Mouse (Mus musculus): ENCODE results near the gene Dnajc30. TPM values are rescaled to one million over a fixed set of nuclear protein-coding genes. Genes with fewer than 3 reads are reported as not detected.

The Dnajc30 gene
- polyA plus RNA-seq (2014; fragmentation: Nextera tagmentation; extraction: Ambion mirVana) = 33.3 and 34.1 TPM in 2 replicates

DNA sequence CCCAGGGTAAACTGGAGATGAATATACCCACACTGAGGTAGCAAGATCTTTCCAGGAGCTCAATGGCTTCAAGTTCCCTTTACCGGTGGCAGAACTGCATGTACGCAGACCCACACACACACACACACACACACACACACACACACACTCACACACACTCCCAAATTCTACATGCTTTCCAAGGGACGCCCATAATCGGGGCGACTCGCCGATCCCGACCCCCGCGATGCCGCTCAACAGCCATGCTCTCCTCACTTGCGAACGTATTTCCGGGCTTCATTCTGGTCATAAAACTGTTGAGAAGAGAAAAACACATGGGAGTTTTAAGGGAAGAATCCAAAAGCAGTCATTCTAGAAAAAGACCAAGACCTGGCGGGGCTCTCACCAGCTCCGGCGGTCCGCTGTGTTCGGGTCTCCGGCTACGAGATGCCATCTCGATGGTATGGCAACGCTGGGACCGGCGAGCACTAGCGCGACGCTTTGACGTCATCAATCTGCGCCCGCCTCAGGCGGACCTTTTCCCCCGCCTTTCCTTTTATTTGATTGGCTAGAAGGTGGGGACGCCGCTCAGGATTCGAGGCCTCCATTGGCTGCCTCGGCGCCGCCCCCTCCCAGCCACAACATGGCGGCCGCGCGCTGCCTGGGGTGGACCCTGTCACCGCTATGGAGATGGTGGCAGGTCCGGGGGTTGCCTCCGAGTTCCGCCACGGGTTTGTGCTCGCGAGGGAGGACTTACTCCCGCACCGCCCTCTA lies at the start of gene Dnajc30:
Gene Dnajc30 (plus strand): TSS at position 574 of the 753 bp plus-strand sequence.
- H3K4me1 ChIP-seq (ENCODE audit: control insufficient read depth, insufficient read depth, low read length) = no peaks in the 10 kb centered on the region; the same call in 1 of the 2 replicates
- peak; percentile 90 for ATAC-seq (ENCODE audit: insufficient number of reproducible peaks, low FRiP score, low TSS enrichment, low read depth)
- peaks cover 16% of the 10 kb centered on the region for H3K36me3 ChIP-seq (ENCODE audit: control insufficient read depth, insufficient read depth, low read length)
- 0 out of 2 replicates have a peak within 1 kb of the TSS, but pooled peaks have one; percentile 36 for H3K27ac ChIP-seq (replicated peaks; ENCODE audit: low read depth, low read length)
- peak within 1 kb of the TSS; percentile 89 for H3K4me2 ChIP-seq (ENCODE audit: low read depth, severe bottlenecking)
- H3K27me3 ChIP-seq (ENCODE audit: control insufficient read depth, insufficient read depth, low read length) = no peaks in the 10 kb centered on the region
- DNase-seq (ENCODE audit: low spot score) = peak; percentile 99
- no peaks in the 10 kb centered on the region; the same call in 1 of the 2 replicates for H3K9me3 ChIP-seq (ENCODE audit: control insufficient read depth, low read length)
- whole genome bisulfite sequencing = under 1% methylated on average over 52 of the region's 52 CpGs
- H3K4me3 ChIP-seq (ENCODE audit: low read depth, low read length) = peak within 1 kb of the TSS; percentile 97
- peak within 1 kb of the TSS; percentile 85 for H3K9ac ChIP-seq (ENCODE audit: low read length)

DNA sequence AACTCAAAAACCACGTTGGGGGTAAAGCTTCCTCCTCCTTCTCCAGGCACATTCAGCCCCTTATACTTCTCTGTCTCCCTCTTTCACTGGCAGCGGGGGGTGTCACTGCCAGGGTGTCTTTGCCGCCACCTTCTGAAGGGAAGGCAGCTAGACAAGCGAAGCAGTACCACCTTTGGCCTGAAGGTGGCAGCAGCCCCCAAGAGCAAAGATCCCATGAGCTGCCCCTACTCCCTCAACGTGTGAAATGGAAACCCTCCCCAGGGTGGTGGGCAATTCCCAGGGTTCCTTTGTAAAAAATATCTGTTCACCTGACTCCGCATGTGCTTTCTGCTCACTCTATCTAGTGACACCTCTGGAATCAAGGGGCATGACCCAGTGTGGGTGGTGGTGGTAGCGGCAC lies 48.5 kb upstream of the Dnajc30 start:
- 14% methylated on average over 7 of the region's 7 CpGs for WGBS
- H3K9ac ChIP-seq (ENCODE audit: low read length) = no peak overlapping the region
- DNase-seq (ENCODE audit: low spot score) (peak; percentile 89), ATAC-seq (ENCODE audit: insufficient number of reproducible peaks, low FRiP score, low TSS enrichment, low read depth) (no peak)
- no peak overlapping the region for H3K4me3 ChIP-seq (ENCODE audit: low read depth, low read length)
- no peak overlapping the region for H3K27ac ChIP-seq (replicated peaks; ENCODE audit: low read depth, low read length)
- no peaks in the 10 kb centered on the region for H3K9me3 ChIP-seq (ENCODE audit: control insufficient read depth, low read length)
- H3K4me1 ChIP-seq (ENCODE audit: control insufficient read depth, insufficient read depth, low read length) = peaks cover 8% of the 10 kb centered on the region; the same call in 1 of the 2 replicates
- H3K36me3 ChIP-seq (ENCODE audit: control insufficient read depth, insufficient read depth, low read length) = no peaks in the 10 kb centered on the region
- H3K27me3 ChIP-seq (ENCODE audit: control insufficient read depth, insufficient read depth, low read length) = no peaks in the 10 kb centered on the region
- no peak overlapping the region for H3K4me2 ChIP-seq (ENCODE audit: low read depth, severe bottlenecking)

DNA sequence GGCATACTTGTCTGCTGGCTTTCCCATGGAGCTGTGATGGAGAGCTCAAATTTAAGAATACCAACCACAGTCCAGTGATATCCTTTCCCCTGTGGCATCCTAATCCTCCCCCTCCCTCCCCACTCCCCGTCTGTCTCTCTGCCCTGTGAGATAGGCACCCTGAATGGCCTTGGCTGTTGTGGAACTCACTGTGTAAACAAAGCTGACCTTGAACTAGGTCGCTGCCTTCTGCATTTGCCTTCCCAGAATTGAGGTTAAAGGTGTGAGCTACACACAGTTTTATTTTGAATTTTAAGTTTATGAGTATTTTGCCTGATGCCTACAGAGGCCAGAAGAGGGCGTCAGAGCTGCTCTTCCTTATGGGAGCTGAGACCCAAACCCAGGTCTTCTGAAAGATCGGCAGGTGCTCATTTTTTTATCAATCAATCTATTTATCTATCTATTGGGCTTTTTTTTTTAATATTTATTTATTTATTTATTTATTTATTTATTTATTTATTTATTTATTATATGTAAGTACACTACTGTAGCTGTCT lies 47.7 kb upstream of the Dnajc30 start:
- H3K4me3 ChIP-seq (ENCODE audit: low read depth, low read length) = no peak overlapping the region
- DNase-seq (ENCODE audit: low spot score) = no peak
- ATAC-seq (ENCODE audit: insufficient number of reproducible peaks, low FRiP score, low TSS enrichment, low read depth) = no peak
- H3K36me3 ChIP-seq (ENCODE audit: control insufficient read depth, insufficient read depth, low read length) = no peaks in the 10 kb centered on the region
- no peak overlapping the region for H3K27ac ChIP-seq (replicated peaks; ENCODE audit: low read depth, low read length)
- no peaks in the 10 kb centered on the region for H3K9me3 ChIP-seq (ENCODE audit: control insufficient read depth, low read length)
- no peak overlapping the region for H3K9ac ChIP-seq (ENCODE audit: low read length)
- 62% methylated on average over 4 of the region's 4 CpGs for WGBS
- peaks cover 8% of the 10 kb centered on the region; the same call in 1 of the 2 replicates for H3K4me1 ChIP-seq (ENCODE audit: control insufficient read depth, insufficient read depth, low read length)
- H3K4me2 ChIP-seq (ENCODE audit: low read depth, severe bottlenecking) = no peak overlapping the region
- no peaks in the 10 kb centered on the region for H3K27me3 ChIP-seq (ENCODE audit: control insufficient read depth, insufficient read depth, low read length)

DNA sequence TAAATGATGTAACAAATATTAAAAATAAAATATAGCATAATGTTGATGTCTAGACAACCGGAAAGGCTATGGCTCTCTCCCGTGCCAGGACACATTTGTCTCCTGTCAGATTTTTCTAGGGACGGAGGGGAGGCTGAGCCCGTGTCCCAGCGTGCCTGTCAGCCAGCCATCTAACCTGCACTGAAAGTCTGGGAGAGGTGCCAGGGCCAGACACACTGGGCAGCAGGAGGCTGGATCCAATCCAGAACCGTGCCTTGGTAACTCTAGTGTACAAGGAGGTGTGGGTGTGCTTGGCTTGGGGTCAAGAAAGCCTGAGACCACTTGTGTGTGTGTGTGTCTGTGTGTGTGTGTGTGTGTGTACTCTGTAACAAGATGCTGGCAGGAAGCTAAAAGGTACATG lies 42.2 kb upstream of the Dnajc30 start:
- Histone ChIP-seq H3K9me3 (ENCODE audit: control insufficient read depth, low read length) (no peaks in the 10 kb centered on the region), H3K9ac (ENCODE audit: low read length) (no peak overlapping the region), H3K27ac (replicated peaks; ENCODE audit: low read depth, low read length) (no peak overlapping the region), H3K4me3 (ENCODE audit: low read depth, low read length) (no peak overlapping the region), H3K36me3 (ENCODE audit: control insufficient read depth, insufficient read depth, low read length) (no peaks in the 10 kb centered on the region), H3K4me1 (ENCODE audit: control insufficient read depth, insufficient read depth, low read length) (peaks cover 6% of the 10 kb centered on the region; the same call in 1 of the 2 replicates), H3K27me3 (ENCODE audit: control insufficient read depth, insufficient read depth, low read length) (no peaks in the 10 kb centered on the region), H3K4me2 (ENCODE audit: low read depth, severe bottlenecking) (no peak overlapping the region)
- DNase-seq (ENCODE audit: low spot score) = no peak
- WGBS = 78% methylated on average over 6 of the region's 6 CpGs
- ATAC-seq (ENCODE audit: insufficient number of reproducible peaks, low FRiP score, low TSS enrichment, low read depth) = no peak

DNA sequence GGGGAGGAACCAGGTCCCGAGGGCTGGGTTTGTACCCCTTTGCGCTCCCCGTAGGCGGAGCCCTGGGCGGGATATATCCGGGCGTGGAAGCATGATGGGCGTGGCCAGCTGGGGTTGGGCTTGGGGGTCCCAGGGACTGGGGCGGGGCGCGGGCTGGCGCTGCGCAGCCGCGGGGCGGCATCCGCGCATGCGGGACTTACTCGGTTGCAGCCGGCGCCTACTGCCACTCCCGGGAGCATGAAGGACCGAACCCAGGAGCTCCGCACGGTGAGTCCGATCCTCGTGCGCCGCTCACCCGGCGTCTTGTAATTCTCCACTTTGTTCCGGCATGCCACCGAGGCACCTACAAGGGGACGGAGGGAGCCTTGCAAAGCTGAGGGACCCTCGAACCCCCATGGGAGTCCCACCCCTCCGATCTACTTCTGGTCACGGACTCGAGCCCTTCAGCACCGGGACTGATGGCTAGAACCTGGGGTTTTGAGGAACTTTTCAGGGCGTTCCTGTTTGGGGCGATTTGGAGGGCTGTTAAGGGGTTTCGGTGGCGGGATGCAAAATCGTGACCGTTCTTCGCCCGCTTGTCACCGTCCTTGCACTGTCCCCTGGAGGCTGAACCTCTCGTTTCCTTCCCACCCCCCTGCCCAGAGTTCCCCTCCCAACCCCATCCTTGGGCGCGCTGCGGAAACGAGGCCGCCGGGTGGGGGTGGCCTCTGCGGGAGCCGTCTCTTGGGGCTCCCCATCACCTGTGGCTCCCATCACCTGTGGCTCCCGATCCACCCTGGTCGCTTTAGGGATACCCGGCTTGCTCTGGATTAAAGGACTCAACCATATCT lies 40.4 kb upstream of the Dnajc30 start, which contains the start of gene Stx1a:
Gene Stx1a (plus strand): TSS at position 139 of the 830 bp plus-strand sequence.
- under 1% methylated on average over 55 of the region's 61 CpGs for WGBS
- H3K36me3 ChIP-seq (ENCODE audit: control insufficient read depth, insufficient read depth, low read length) = no peaks in the 10 kb centered on the region
- no peaks in the 10 kb centered on the region for H3K9me3 ChIP-seq (ENCODE audit: control insufficient read depth, low read length)
- peak within 1 kb of the TSS; percentile 79 for H3K4me2 ChIP-seq (ENCODE audit: low read depth, severe bottlenecking)
- peak within 1 kb of the TSS; percentile 73 for H3K4me3 ChIP-seq (ENCODE audit: low read depth, low read length)
- peak; percentile 92 for ATAC-seq (ENCODE audit: insufficient number of reproducible peaks, low FRiP score, low TSS enrichment, low read depth)
- H3K27me3 ChIP-seq (ENCODE audit: control insufficient read depth, insufficient read depth, low read length) = no peaks in the 10 kb centered on the region
- no peak within 1 kb of the TSS for H3K27ac ChIP-seq (replicated peaks; ENCODE audit: low read depth, low read length)
- H3K4me1 ChIP-seq (ENCODE audit: control insufficient read depth, insufficient read depth, low read length) = peaks cover 6% of the 10 kb centered on the region; the same call in 1 of the 2 replicates
- peak; percentile 91 for DNase-seq (ENCODE audit: low spot score)
- H3K9ac ChIP-seq (ENCODE audit: low read length) = peak within 1 kb of the TSS; percentile 67

DNA sequence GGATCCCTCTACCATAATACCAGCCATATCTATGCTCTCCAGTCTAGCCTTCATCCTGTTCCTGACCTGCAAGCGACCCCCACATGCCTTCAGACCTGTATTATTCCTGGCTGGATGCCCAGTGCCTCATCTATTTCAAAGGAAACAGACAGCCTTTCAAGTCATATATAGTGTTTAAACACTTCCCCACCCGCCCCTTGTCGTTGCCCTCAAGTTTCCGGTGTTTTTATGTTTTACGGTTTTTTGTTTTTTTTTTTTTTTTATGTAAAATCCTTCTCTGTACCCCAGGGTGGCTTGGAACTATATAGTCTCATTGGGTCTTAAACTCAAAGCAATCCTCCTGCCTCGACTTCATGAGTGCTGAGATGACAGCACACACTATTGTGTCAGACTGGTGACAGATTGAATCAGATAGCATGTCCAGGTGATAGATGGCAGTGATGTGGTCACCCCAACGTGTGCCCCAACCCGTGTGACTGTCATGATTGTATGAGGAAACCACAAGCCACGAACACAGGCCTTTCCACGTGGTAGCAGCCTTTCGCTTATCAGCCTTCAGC lies 39.3 kb upstream of the Dnajc30 start:
- Histone ChIP-seq H3K4me2 (ENCODE audit: low read depth, severe bottlenecking) (peak overlapping the region; percentile 79; the same call in 1 of the 2 replicates), H3K4me3 (ENCODE audit: low read depth, low read length) (no peak overlapping the region), H3K27ac (replicated peaks; ENCODE audit: low read depth, low read length) (no peak overlapping the region), H3K9me3 (ENCODE audit: control insufficient read depth, low read length) (no peaks in the 10 kb centered on the region), H3K9ac (ENCODE audit: low read length) (no peak overlapping the region), H3K36me3 (ENCODE audit: control insufficient read depth, insufficient read depth, low read length) (no peaks in the 10 kb centered on the region), H3K4me1 (ENCODE audit: control insufficient read depth, insufficient read depth, low read length) (peaks cover 12% of the 10 kb centered on the region; the same call in 1 of the 2 replicates), H3K27me3 (ENCODE audit: control insufficient read depth, insufficient read depth, low read length) (no peaks in the 10 kb centered on the region)
- no peak for DNase-seq (ENCODE audit: low spot score)
- 63% methylated on average over 11 of the region's 11 CpGs for WGBS
- no peak for ATAC-seq (ENCODE audit: insufficient number of reproducible peaks, low FRiP score, low TSS enrichment, low read depth)

DNA sequence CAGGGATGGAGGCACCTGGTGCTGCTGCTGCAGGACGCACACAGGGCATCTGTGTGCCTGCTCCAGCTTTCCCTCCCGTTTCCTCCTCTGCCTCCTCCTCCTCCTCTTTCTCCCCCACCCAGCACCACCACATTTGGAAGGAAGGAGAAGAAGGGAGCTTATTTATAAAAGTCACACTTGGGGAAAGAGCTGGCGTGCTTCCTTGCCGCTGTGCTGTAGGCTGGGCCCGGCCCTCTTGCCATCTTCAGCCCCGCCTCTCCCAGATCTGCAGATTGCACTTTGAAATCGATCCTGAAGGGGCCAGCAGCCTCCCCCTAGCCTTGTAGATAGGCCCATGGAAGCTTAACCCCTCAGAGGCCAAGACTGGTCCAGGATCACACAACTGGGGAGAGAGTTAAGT lies 38.1 kb upstream of the Dnajc30 start:
- 9% methylated on average over 7 of the region's 7 CpGs for WGBS
- Histone ChIP-seq H3K4me3 (ENCODE audit: low read depth, low read length) (no peak overlapping the region), H3K4me1 (ENCODE audit: control insufficient read depth, insufficient read depth, low read length) (peaks cover 12% of the 10 kb centered on the region; the same call in 1 of the 2 replicates), H3K9me3 (ENCODE audit: control insufficient read depth, low read length) (no peaks in the 10 kb centered on the region), H3K27me3 (ENCODE audit: control insufficient read depth, insufficient read depth, low read length) (no peaks in the 10 kb centered on the region), H3K9ac (ENCODE audit: low read length) (no peak overlapping the region), H3K36me3 (ENCODE audit: control insufficient read depth, insufficient read depth, low read length) (no peaks in the 10 kb centered on the region), H3K4me2 (ENCODE audit: low read depth, severe bottlenecking) (no peak overlapping the region), H3K27ac (replicated peaks; ENCODE audit: low read depth, low read length) (no peak overlapping the region)
- ATAC-seq (ENCODE audit: insufficient number of reproducible peaks, low FRiP score, low TSS enrichment, low read depth) = no peak
- no peak for DNase-seq (ENCODE audit: low spot score)
